Mouse (Mus musculus) kidney, postnatal 25 days (tissue): Measurements from ENCODE around the gene Ears2.
A peak's percentile ranks its signal among the peaks of the same experiment; 100 is the strongest.

ENCODE experiments used
- DNase-seq, 2 experiments: peaks; one replicate each; pipeline ENCODE4 v3.0.0; 2021; ENCODE audit warnings: mixed read lengths in 2 of 2

Gene Ears2

DNA sequence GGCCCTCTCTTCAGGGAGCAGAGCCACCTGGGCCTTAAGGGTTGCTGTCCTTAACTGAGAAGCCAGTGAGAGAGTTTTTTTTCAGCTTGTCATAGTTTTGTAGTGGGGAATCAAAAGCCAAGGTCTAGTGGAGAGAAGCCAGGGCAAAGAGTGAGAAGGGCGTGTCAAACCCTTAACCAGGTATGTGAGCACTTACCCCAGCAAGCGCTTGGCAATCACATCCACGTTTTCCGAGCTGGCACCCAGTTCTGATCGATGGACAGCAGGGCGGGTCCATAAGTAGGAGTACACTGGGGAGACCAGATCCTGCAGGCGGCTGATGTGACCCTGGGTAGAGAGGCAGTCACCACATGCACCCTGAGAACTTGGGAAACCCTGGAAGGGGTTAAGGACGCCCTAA lies 23.0 kb downstream of the Ears2 start:
- DNase-seq, result no peak

DNA sequence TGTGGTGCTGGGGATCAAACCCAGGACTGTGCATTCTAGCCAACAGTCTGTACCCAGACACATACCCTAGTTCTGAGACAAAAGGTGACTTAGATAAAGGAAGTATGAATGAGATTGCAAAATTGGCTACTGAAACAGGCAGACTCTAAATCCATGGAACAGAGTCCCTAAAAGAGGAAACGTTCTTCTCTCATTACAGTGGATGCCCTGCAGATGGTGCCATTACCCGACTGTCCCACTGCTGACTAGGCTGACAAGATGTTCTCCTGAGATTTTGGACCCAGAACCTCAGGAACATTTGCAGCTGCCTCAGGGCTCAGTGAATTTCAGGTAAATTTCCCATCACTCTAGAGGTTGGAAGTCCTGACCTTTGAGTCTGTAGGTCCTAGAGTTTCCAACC lies 32.7 kb downstream of the Ears2 start:
- no peak for DNase-seq

DNA sequence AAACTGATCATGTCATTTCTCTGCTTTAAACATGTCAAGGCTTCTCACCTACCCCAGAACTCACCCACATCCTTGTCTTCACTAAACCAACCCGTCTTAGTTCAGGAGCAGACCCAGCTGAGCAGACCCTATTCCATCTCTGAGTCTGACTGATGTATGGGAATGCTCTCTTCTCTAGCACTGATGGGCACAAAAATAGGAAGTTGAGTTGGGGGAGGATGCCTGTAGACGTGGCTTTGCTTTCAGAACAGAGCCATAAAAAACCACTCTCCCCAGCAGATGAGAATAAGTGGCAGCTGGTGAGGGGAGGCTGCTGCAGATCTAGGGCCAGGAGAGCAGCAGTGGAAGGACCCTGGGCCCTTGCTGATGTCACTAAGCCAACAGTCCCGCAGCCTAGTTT lies 33.7 kb downstream of the Ears2 start:
- no peak for DNase-seq

DNA sequence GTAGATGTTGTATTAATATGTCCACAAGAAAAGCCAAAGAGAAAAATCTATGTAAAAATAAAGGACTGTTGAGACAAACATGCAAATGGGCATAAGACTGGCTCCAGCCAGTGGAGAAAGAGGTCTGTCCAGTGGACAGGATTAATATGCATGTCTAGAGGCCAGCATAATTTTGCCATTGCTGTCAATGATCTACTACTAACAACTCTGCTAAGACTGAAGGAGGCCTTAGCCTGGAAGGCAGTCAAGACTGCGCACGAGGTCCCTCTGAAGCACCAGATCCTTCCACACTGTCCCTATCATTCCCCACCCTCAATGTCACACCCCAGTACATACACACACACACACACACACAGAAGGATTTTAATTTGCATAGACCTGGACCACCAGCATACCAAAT lies 44.9 kb downstream of the Ears2 start:
- DNase-seq, result peak; percentile 40 to 70

DNA sequence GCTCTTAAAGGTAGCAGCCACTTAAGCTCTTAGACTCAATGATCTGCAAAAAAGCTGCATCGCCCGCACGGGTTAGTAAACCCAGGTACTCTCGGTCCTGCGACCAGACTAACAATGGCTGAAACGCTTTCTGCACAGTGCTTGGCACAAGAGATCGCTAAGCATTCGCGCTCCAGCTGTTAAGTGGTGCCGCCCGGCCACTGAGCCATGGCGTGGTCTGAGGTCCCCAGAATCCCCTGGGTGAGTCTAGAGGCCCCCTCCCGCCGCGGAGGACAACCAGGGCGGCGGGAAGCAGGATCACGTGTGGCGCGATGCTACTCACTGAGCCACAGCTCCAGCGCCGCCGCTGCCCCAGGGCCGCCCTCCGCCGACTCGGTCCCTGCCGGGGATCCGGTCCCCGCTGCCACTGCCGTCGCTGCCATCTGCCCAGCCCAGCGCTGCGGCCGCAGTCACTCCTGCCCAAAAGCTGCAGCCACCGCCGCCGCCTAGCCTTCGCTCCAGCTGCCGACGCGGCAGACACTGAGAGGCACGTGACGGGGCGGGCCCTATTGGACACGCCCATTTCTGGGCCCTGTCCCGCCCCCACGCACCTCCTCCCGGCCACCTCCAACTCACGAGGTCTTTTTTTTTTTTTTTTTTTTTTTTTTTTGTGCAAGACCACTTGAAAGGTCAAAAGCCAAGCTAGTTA lies 46.3 kb downstream of the Ears2 start, which contains the start of gene Gga2:
Gene Gga2 (minus strand): TSS at position 556 of the 688 bp plus-strand sequence.
- DNase-seq, result peak; percentile 92 to 94

DNA sequence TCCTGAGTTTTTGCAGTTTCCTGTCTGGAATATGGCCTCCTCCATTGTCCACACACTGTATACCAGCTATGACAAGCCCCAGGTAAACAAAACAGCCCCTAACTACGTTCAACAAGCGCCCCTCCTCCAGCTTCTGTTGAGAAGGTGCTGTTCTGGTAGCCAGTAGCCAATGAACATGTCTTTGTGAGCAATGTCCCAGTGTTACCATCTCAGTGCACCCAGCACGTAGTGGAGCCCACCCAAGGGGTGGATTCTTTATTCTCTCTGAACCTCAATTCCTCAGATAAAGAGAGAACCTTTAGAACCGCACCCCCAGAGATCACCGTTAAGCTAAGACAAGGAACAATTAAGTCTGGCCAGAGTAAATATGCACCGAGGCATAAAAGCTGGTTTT lies 46.8 kb downstream of the Ears2 start:
- peak in 1 of 2 experiments; percentile 27 for DNase-seq

DNA sequence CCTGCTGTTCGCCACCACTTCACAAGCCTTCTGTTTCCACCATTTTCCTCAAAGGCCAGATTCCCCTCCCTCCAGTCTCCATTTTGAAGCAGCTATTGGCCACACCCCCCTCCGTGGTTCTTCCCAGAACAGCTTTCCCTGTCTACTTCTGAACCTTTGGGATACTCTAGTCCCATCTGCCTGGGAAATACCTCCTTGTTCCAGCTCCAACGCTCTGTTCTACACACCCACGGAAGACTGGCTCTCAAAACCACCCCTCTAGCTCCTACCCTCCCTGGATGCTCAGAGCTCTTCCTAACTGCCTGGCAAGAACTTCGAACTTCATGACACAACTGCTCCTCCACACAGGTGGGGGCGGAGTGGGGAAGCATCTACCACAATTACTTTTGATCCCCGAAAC lies 48.1 kb downstream of the Ears2 start:
- peak in 1 of 2 experiments; percentile 24 for DNase-seq

DNA sequence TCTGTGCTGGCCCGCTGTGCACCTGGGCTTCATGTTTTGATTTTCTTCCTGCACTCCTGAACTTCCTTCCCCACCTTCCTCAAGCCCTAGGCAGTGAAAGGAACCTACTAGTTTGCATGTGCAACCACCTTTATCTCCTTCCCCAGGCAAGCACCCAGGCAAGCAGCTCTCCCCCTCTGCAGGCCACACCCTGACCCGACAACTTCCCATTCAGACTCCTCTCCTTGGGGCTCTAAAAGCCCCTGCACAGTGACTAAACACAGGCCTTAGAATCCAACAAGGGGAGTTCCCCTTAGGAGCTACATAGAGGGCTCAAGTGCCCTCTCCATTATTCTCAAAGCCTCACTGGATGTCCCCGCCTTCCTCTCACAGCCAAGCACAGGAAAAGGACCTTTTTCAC lies 48.8 kb downstream of the Ears2 start:
- DNase-seq, result peak in 1 of 2 experiments; percentile 32

DNA sequence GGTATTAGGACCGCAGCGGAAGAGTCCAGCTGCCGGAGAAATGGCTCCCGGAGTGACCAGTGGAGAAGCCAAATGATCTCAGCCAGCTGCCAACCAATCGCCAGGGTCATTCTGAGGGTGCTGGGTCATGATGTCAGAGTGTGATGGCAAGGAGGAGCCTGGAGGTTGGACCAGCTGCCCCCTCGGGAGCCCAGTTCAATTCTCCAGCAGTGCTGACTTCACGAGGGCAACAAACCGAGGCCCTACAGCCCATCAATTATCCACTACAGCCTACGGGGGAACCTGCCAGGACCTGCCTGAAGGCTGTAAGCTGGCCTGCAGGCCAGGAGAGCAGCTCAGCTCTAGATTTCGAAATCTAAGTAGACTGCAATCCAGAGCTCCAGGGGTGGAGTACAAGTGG lies 51.3 kb downstream of the Ears2 start:
- peak; percentile 49 to 83 for DNase-seq

DNA sequence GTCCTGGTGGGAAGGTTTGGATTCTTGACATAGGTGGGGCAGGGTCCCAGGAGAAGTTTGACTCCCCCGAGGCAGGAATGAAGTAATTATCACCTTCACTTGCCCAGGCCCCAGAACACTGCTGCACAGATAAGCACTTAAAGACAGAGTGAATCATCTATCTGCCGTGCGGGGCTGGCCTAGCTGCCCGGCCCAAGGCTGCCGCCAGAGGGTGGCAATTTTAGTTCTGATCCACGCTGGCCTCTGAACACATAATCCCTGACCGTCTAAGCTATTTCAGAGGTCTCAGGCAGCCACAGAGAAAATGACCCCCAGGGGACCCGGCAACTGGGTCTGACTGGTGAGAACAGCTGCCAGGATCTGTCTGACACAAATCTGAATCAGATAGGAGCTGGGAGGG lies 52.0 kb downstream of the Ears2 start:
- DNase-seq, result peak; percentile 31 to 64

DNA sequence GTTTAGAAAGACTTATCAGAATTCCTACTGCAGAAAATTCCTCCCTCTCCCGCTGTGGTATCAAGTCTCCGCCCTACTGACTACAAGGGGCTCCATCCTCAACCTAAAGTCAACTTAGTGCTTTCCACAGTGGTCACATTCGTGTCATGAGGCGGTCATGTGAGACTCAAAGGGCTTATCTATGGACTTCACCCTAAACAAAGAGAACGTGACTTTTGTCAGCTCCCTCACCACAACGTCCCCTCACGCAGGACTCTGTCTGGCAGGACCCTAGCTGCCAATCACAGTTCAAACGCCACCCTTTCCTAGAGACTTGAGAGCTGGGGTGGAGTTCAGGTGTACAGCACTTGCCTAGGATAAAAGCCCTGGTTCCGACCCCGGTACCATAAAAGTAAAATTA lies 54.1 kb downstream of the Ears2 start:
- no peak for DNase-seq

DNA sequence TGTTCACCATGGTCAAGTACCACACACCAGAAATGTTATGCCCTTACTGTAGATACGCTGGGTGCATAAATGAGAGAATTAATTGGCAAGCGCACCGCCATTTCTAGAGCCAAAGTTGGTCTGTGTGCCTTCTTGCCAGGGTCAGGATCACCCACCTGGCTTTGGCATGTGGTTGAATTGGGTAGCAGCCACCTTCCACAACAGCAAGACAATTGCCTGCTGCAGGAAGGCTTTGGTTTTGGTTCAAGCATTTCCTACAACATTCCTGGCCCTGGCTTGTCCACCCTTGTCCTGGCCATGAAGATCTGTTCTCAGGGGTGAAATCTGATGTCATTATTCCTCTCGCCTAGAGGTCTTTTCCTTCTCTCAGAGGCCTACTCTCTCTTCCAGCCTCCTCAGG lies 54.7 kb downstream of the Ears2 start:
- no peak for DNase-seq

DNA sequence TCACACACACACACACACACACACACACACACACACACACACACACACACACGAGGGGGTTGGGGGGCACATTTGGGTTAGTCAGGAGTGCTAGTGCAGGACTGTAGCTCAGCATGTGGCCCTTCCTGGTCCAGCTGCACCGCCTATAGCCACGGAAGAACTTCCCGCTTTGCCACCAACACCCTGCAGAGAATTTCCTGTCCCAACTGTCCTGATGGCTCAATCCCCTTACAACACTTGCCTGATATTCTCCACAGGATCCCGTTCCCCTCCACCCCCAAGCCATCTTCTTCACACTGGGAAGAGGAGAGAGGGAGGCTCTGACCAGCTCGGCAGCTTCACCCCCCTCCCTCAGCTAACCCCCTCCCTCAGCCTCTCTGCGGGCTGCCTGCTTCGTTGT lies 66.7 kb downstream of the Ears2 start:
- no peak for DNase-seq

DNA sequence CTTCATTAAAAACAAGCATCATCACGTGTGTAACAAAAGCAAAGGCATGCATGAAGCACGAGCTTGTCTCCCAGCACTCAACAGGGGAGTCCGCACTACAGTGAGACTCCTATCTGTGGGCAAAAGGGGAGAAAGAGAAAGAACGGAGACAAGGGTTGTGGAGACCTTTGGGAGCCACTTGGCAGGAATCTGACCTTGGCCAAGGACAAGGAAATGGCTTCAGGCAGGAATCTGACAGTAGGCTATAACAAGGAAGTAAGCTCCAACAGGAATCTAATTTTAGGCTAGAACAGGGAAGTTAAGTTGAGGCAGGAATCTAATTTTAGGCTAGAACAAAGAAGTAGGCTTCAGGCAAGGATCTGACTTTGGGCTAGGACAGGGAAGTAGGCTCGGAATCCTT lies 71.1 kb downstream of the Ears2 start:
- DNase-seq, result no peak
